Comparison of ENCODE assay signal across 8 mouse cellular contexts in the genomic region with DNA sequence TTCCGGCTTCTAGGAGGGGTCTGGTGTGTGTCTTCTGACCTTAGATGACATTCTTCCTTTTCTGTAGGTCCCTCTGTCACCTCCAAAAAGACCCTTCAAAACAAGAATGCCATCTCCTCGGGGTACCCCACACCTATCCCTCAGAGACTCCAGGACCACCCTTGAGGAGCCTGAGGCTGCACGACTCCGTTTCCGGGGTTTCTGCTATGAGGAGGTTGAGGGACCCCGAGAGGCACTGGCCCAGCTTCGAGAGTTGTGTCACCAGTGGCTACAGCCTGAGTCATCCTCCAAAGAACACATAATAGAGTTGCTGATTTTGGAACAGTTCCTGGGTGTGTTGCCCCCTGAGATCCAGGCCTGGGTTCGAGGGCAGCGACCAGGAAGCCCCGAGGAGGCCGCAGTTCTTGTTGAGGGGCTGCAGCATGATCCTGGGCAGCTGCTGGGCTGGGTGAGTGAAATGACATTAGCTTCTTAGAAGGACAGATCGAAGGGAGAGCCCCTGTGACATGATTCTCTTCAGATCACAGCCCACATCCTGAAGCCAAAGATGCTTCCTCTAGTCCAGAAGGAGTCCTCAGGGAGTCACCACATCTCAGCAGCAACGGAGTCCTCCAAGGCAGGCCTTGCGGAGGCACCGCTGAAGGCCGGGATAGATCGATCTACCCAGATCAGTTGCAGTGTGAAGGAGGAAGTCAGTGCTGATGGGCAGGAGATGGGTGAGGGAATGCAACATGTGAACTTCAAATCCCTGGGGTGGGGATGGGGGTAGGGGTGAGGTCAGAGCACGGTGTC. TPM values are rescaled to one million over a fixed set of nuclear protein-coding genes. Genes with fewer than 3 reads are reported as not detected.
DNase-seq lines count a peak whose midpoint lies in the region; ATAC-seq and TF ChIP-seq lines count a peak whose summit lies in the region.

No protein-coding gene starts in this region.

- TF ChIP-seq POLR2A in heart, adult 2 months (IDR thresholded peaks at IDR 0.05; ENCODE audit: insufficient read depth, low read depth, low read length) = no peak
- TF ChIP-seq POLR2A in bone marrow macrophage, adult 2 months (IDR thresholded peaks at IDR 0.05; ENCODE audit: borderline replicate concordance, low read depth, low read length) = no peak

- H3K9ac ChIP-seq in heart, adult 2 months (ENCODE audit: low read depth, low read length) = no peak overlapping the region
- H3K9ac ChIP-seq in midbrain, embryonic 11.5 days (ENCODE audit: low read length) = peak overlapping the region; percentile 76

- no peaks in the 10 kb centered on the region for H3K27me3 ChIP-seq in heart, adult 2 months (ENCODE audit: control insufficient read depth, insufficient read depth, low read length)
- no peaks in the 10 kb centered on the region for H3K27me3 ChIP-seq in hindbrain, embryonic 10.5 days (ENCODE audit: insufficient read depth, poor library complexity, severe bottlenecking)
- no peaks in the 10 kb centered on the region for H3K27me3 ChIP-seq in midbrain, embryonic 11.5 days (ENCODE audit: control insufficient read depth, insufficient read depth, low read length)

- no peaks in the 10 kb centered on the region for H3K79me2 ChIP-seq in heart, adult 2 months (replicated peaks; ENCODE audit: control insufficient read depth, insufficient read depth, low read length)

- no peaks in the 10 kb centered on the region for H3K9me3 ChIP-seq in hindbrain, embryonic 10.5 days
- H3K9me3 ChIP-seq in midbrain, embryonic 11.5 days (ENCODE audit: control insufficient read depth, low read length) = no peaks in the 10 kb centered on the region

- TF ChIP-seq CTCF in heart, adult 2 months (IDR thresholded peaks at IDR 0.05) = no peak
- no peak for TF ChIP-seq CTCF in bone marrow macrophage, adult 2 months (IDR thresholded peaks at IDR 0.05; ENCODE audit: low read depth, low read length)

- intact Hi-C loops in heart, adult 2 months (cut with DNase I) = loop anchor here (1.0 to 5.0 kb wide), 3 partner anchors 30 to 57 kb away; partner anchors contain the start of gene Rps5
- intact Hi-C loops in heart, postnatal 25 days (cut with DNase I) = loop anchor here (5.0 to 10.0 kb wide), 2 partner anchors 57 to 174 kb away; partner anchors contain the start of genes Rps5 and Zscan18

- H3K27ac ChIP-seq in heart, adult 2 months = peak overlapping the region; percentile 99
- peak overlapping the region; percentile 44 for H3K27ac ChIP-seq in bone marrow macrophage, adult 2 months (ENCODE audit: insufficient read depth, low read depth, low read length)
- H3K27ac ChIP-seq in hindbrain, embryonic 10.5 days = peak overlapping the region; percentile 97
- H3K27ac ChIP-seq in midbrain, embryonic 11.5 days (ENCODE audit: low read depth, low read length) = no peak overlapping the region; the same call in 1 of the 2 replicates

- no peak for DNase-seq in heart, adult 2 months
- no peak for DNase-seq in heart, postnatal 25 days (ENCODE audit: low spot score)
- DNase-seq in hindbrain, embryonic 10.5 days (ENCODE audit: low spot score) = no peak
- no peak for DNase-seq in midbrain, embryonic 11.5 days (ENCODE audit: low spot score, missing footprints)
- no peak for DNase-seq in embryo, embryonic 9.5 days (ENCODE audit: extremely low spot score)
- DNase-seq in ovary, adult 18-20 months (ENCODE audit: low spot score) = no peak

- 53% methylated on average over 18 of the region's 18 CpGs for WGBS in heart, adult 2 months
- 88% methylated on average over 18 of the region's 18 CpGs for WGBS in hindbrain, embryonic 10.5 days
- 88% methylated on average over 18 of the region's 18 CpGs for WGBS in midbrain, embryonic 11.5 days

- no peak overlapping the region for H3K4me3 ChIP-seq in heart, adult 2 months
- H3K4me3 ChIP-seq in bone marrow macrophage, adult 2 months (ENCODE audit: insufficient read depth, low read length) = peak overlapping the region; percentile 62; the same call in 1 of the 2 replicates
- peak overlapping the region; percentile 77 for H3K4me3 ChIP-seq in hindbrain, embryonic 10.5 days
- no peak overlapping the region for H3K4me3 ChIP-seq in midbrain, embryonic 11.5 days (ENCODE audit: low read depth, low read length)

- no peak for TF ChIP-seq EP300 in heart, adult 2 months (IDR thresholded peaks at IDR 0.05; ENCODE audit: insufficient read depth, low read depth, low read length)

- ATAC-seq in midbrain, embryonic 11.5 days (ENCODE audit: low FRiP score) = no peak
- no peak for ATAC-seq in frontal cortex, adult (ENCODE audit: low TSS enrichment)

- H3K4me2 ChIP-seq in midbrain, embryonic 11.5 days = peak overlapping the region; percentile 76

- H3K4me1 ChIP-seq in heart, adult 2 months (ENCODE audit: control insufficient read depth, insufficient read depth, low read length) = peaks cover 3% of the 10 kb centered on the region
- H3K4me1 ChIP-seq in bone marrow macrophage, adult 2 months (ENCODE audit: control insufficient read depth, insufficient read depth, low read length) = peaks cover 22% of the 10 kb centered on the region
- peaks cover 21% of the 10 kb centered on the region for H3K4me1 ChIP-seq in hindbrain, embryonic 10.5 days (replicated peaks)
- peaks cover 5% of the 10 kb centered on the region for H3K4me1 ChIP-seq in midbrain, embryonic 11.5 days (ENCODE audit: control insufficient read depth, insufficient read depth, low read length)

- no peaks in the 10 kb centered on the region for H3K36me3 ChIP-seq in heart, adult 2 months (ENCODE audit: control insufficient read depth, insufficient read depth, low read length)
- peaks cover 15% of the 10 kb centered on the region for H3K36me3 ChIP-seq in hindbrain, embryonic 10.5 days
- no peaks in the 10 kb centered on the region for H3K36me3 ChIP-seq in midbrain, embryonic 11.5 days (ENCODE audit: control insufficient read depth, insufficient read depth, low read length)

RNA-seq across cellular contexts. Expression of gene Zfp446, which starts 1.5 kb away (rescaled TPM):
- total RNA-seq in heart, adult 2 months (2021) = 1 to 10 TPM; 2.2 to 2.9 TPM
- 4.2 and 6.4 TPM in 2 replicates for polyA plus RNA-seq in heart, adult 2 months (2012; rRNA removed)
- total RNA-seq in heart, postnatal 25 days (2021) = 1 to 10 TPM; 2.5 to 3.0 TPM
- polyA plus RNA-seq in bone marrow macrophage, adult 2 months (2012; ENCODE audit: insufficient read depth, insufficient read length, missing spikeins) = 2.6 and 3.6 TPM in 2 replicates
- 16.6 and 17.0 TPM in 2 replicates for polyA plus RNA-seq in hindbrain, embryonic 10.5 days (2016; fragmentation: Nextera tagmentation; extraction: Ambion mirVana)
- 9.6 and 9.8 TPM in 2 replicates for polyA plus RNA-seq in midbrain, embryonic 11.5 days (2014; fragmentation: Nextera tagmentation; extraction: Ambion mirVana)

RNA-seq across cellular contexts. Expression of gene Zfp324, which starts 13.5 kb away (rescaled TPM):
- 1 to 10 TPM; 2.6 to 3.6 TPM for total RNA-seq in heart, adult 2 months (2021)
- 2.3 and 2.9 TPM in 2 replicates for polyA plus RNA-seq in heart, adult 2 months (2012; rRNA removed)
- 1 to 10 TPM; 3.2 to 4.6 TPM for total RNA-seq in heart, postnatal 25 days (2021)
- 3.8 and 3.9 TPM in 2 replicates for polyA plus RNA-seq in bone marrow macrophage, adult 2 months (2012; ENCODE audit: insufficient read depth, insufficient read length, missing spikeins)
- 11.8 and 12.7 TPM in 2 replicates for polyA plus RNA-seq in hindbrain, embryonic 10.5 days (2016; fragmentation: Nextera tagmentation; extraction: Ambion mirVana)
- 7.8 TPM in 2 replicates for polyA plus RNA-seq in midbrain, embryonic 11.5 days (2014; fragmentation: Nextera tagmentation; extraction: Ambion mirVana)

RNA-seq across cellular contexts. Expression of gene Slc27a5, which starts 18.9 kb away (rescaled TPM):
- not detected for total RNA-seq in heart, adult 2 months (2021)
- polyA plus RNA-seq in heart, adult 2 months (2012; rRNA removed) = 0.59 and 0.82 TPM in 2 replicates
- total RNA-seq in heart, postnatal 25 days (2021) = not detected
- not detected in 2 replicates for polyA plus RNA-seq in bone marrow macrophage, adult 2 months (2012; ENCODE audit: insufficient read depth, insufficient read length, missing spikeins)
- polyA plus RNA-seq in hindbrain, embryonic 10.5 days (2016; fragmentation: Nextera tagmentation; extraction: Ambion mirVana) = 0.11 and 0.26 TPM in 2 replicates
- polyA plus RNA-seq in midbrain, embryonic 11.5 days (2014; fragmentation: Nextera tagmentation; extraction: Ambion mirVana) = not detected in 2 replicates

RNA-seq across cellular contexts. Expression of gene Trim28, which starts 19.8 kb away (rescaled TPM):
- 10 to 100 TPM; 83.8 to 86.0 TPM for total RNA-seq in heart, adult 2 months (2021)
- polyA plus RNA-seq in heart, adult 2 months (2012; rRNA removed) = 139 and 195 TPM in 2 replicates
- 10 to 100 TPM; 86.8 to 96.2 TPM for total RNA-seq in heart, postnatal 25 days (2021)
- polyA plus RNA-seq in bone marrow macrophage, adult 2 months (2012; ENCODE audit: insufficient read depth, insufficient read length, missing spikeins) = 165 and 177 TPM in 2 replicates
- 373 and 399 TPM in 2 replicates for polyA plus RNA-seq in hindbrain, embryonic 10.5 days (2016; fragmentation: Nextera tagmentation; extraction: Ambion mirVana)
- polyA plus RNA-seq in midbrain, embryonic 11.5 days (2014; fragmentation: Nextera tagmentation; extraction: Ambion mirVana) = 399 and 443 TPM in 2 replicates

RNA-seq across cellular contexts. Expression of gene Zbtb45, which starts 30.7 kb away (rescaled TPM):
- total RNA-seq in heart, adult 2 months (2021) = 1 to 10 TPM; 6.8 to 9.3 TPM
- polyA plus RNA-seq in heart, adult 2 months (2012; rRNA removed) = 8.6 and 14.1 TPM in 2 replicates
- total RNA-seq in heart, postnatal 25 days (2021) = 10 to 100 TPM in 1 of 2 experiments, 1 to 10 TPM in 1; 7.3 to 10.9 TPM
- 15.6 and 17.3 TPM in 2 replicates for polyA plus RNA-seq in bone marrow macrophage, adult 2 months (2012; ENCODE audit: insufficient read depth, insufficient read length, missing spikeins)
- 31.3 and 34.4 TPM in 2 replicates for polyA plus RNA-seq in hindbrain, embryonic 10.5 days (2016; fragmentation: Nextera tagmentation; extraction: Ambion mirVana)
- polyA plus RNA-seq in midbrain, embryonic 11.5 days (2014; fragmentation: Nextera tagmentation; extraction: Ambion mirVana) = 25.7 and 32.8 TPM in 2 replicates

Comparison
In these comparisons a context has a peak if more than half of its experiments do, and no peak if none do; other contexts are left out.
1. H3K4me3 ChIP-seq: peak in bone marrow macrophage, adult 2 months (single experiment) and hindbrain, embryonic 10.5 days (single experiment); none in heart, adult 2 months (single experiment) and midbrain, embryonic 11.5 days (single experiment).